Mouse (Mus musculus) embryo, embryonic 11 days (tissue): Measurements from ENCODE around the gene Stpg4.
A peak's percentile ranks its signal among the peaks of the same experiment; 100 is the strongest.

ENCODE experiments used
- DNase-seq: peaks from one replicate; pipeline ENCODE4 v3.0.0-alpha.2; 2015

The Stpg4 gene

DNA sequence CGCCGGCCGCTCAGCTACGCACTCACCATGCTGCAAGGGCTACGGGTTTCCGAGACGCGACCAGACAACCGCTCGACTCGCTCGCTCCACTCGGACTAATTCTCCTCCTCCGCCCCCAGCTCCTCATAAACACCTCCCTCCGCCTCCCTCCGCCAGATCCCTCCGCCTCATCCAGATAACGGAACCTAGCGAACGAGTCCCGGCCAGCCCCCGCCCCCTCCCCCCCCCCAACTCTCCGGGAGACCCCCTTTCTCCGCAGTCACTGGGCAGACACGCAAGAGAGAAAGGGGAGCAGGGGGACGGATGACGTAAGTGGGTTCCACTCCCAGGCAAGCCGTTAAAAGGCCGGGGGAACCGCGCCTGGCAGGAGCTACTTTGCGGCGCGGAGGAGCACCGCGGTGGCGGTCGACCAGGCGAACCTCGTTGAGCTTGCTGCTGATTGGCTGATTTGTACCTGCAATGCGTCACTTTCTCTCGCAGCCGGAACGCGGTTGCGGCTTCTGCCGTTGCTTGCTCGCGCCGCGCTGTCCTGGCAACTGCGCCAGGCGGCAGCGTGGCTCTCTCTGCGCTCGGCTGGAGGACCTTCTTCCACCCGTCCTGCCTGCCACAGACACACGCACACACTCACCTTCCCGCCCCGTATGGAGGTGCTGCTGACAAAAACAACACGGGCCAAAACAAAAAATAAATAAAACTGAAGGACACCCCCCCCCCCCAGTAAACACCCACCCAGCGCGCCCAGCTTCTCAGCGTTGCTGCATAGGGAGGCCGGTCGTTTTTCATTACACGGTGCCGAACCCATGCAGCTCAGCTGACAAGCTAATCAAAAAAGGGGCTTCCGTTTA is 19.4 kb upstream of the Stpg4 start, which contains the start of gene Calm2:
Gene Calm2, minus strand, starts transcription at position 169 of the 845 bp plus-strand sequence.
- DNase-seq: peak; percentile 98

DNA sequence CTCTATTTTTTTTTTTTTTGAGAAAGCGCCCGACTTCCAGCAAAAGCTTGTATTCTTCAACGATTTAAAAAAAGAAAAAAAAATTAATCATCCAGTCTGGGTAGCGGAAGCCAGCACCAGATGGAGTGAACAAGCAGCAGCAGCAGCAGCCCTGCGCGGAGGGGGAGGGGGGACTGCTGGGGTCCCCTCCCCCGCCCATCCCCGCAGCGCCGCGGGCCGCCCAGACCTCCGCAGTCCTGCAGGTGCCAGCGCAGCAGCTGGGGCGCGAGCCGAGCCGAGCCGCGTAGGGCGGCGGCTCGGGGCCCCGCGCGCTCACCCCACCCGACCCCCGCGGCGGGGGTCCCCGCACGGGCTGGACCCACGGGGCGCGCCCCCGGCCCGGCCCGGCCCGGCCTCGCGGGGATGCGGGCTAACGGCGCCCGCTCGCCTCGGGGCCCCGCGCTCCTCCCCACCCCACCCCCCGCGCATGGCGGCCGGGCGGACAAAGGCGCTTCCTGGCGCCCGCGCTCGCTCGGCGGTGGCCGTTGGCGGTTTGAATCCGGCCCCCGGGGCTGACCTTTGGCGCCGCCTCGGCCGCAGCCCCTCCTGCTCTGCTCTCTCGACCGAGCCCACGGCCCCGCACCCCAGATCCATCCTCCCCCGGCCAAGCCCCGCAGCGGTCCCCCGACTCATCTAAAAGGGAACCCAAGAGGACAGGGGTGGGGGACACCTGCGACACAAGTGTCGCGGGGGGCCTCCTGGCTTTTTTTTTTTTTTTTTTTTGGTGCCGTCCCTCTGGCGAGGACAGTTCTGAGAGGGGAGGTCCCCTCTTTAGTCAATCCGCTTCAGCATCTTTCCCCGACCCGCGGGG is 18.6 kb upstream of the Stpg4 start:
- peak; percentile 89 for DNase-seq

DNA sequence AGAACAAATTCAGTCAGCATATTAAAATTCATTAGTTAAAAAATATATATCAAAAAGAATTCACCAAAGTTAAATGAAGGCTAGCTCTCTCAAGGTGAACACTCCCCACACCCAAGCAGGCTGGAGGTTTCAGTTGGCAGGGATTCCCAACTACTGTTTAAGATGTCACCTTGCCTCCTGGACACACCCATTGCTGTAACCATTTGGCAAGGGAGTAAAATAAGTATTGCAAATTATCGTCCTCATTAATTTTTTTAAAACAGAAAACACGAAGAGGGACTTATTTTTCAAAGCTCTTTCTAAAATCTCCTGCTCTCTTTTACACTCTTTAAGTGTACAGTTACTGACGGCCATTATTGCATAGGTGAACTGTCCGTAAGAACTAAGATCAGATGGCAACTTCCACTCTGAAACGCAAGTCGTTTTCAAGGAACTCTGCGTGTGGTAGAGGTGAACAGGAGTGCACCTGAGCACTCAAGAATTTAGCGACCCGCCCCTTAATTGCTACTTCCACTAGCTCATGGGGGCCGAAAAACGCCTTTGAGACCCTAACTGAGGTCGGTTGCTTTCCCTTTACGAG is 17.9 kb upstream of the Stpg4 start:
- DNase-seq: no peak

DNA sequence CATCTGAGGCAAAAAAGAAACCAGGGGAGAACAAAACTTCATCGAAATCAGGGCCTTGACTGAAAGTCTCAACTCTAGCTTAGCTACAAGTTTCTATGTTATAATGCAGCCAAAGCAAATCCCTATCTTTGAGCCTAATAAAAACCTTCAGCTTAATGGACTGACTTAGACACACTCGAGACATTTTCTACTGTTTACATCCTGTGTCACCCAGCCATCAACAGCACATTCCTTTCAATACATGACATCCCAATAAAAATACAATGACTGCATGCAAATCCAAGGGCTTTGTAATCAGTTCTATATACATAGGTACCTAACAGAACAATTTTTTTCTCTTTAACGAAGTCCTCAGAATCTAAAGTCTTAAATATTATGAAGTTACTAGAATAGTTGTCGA is 17.2 kb upstream of the Stpg4 start:
- DNase-seq: no peak

DNA sequence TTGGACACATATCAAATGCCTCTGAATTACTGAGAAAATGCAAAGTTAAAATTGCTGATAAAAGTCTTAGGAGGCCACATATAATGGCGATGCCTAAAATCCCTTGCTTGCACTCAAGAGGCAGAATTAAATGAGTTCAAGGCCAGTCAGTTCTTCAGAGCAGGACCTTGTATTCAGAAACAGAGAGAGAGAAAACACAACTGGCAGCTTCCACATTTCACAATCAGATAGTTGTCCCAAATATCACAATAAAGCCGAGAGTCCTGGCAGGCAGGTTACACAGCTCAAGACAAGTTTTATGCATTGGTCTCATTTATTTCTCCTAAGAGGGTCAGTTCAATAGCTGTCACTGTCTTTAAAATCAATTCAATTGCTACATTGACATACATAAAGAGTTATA is 14.0 kb upstream of the Stpg4 start:
- DNase-seq: no peak

DNA sequence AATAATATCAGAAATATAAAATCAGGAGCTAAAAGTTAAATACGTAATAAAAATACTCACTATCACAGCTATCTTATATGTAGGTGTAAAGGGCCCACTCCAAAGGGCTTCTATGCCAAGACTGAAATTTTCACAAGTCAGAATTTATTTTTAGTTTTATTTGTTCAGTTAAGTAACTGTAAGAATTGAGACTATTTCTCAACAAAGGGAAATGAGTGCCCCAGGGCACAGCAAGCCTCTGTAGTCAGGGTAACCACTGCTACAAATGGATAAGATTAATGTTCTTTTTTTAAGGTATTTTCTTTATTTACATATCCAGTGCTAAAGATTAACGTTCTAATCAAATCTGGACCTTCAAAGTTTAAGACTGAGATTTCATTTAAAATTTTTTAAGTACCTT is 11.9 kb upstream of the Stpg4 start:
- DNase-seq: no peak

DNA sequence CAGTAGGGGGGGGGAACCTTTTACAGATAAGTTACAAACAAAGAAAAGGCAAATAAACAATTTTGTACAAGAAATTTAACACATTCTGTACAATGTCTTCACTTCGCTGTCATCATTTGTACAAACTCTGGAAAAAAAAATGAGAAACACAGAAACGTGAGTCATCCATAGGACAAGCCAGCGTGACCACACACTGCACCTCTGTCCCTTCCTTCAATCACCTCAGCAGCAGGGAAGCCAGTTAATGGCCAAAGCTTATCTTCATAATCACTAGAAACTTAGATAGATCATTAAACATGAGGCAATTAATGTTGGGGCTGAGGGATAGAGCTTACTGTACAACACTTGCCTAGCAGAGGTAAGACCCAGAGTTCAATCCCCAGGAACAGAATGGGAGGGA is 6.4 kb upstream of the Stpg4 start:
- DNase-seq: no peak

DNA sequence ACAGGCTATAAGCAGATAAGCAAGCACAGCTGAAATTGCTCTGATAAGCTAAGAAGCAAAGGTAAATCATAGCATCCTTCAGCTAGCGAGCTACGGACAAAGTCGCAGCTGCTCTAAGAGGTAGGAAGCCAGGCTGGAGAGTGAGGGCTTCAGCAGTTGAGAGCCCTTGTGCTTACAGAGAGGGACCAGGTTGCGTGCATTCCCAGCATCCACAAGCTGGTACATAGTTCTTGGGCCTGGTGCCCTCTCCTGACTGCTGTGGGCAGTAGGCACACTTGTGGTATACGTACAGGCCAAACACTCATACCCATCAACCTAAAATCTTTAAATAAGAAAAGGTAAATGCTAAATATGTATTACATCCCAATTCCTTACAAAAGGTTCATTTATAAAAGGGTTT is 5.2 kb upstream of the Stpg4 start:
- DNase-seq: no peak

DNA sequence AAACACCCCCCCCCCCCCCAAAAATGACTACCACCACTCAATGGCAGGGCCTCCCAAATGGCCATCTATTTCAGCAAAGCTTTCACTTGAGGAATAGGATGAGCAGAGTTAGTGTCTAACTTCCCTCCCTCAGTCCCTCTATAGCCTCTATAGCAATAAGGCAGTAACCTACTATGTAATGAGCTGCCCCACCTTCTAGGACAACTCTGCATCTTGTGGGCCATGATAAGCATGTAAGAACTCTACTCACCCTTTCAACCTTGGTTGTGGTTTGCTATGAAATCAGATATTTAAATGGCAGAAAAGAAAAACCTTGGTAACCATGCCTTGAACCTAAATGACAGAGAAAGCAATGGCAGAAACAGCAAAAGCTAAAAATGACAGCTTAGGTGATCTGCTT is 4.8 kb upstream of the Stpg4 start:
- no peak for DNase-seq

DNA sequence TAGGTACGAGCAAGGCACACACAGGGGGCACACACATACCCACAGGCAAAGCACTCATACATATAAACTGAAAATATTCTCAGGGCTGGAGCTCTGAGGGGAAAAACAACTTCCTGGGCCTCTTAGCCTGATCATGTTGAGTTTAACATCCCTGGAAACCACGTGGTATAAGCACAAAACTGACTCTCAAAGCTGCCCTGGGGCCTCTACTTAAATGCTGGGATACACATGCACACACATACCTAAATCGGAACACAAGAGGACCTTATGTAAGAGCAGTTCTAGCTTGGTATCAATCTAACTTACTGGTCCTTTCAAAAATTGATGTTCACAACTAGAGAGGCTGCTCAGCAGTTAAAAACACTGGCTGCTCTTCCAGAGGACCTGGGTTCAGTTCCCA is 1.9 kb upstream of the Stpg4 start:
- DNase-seq: no peak

DNA sequence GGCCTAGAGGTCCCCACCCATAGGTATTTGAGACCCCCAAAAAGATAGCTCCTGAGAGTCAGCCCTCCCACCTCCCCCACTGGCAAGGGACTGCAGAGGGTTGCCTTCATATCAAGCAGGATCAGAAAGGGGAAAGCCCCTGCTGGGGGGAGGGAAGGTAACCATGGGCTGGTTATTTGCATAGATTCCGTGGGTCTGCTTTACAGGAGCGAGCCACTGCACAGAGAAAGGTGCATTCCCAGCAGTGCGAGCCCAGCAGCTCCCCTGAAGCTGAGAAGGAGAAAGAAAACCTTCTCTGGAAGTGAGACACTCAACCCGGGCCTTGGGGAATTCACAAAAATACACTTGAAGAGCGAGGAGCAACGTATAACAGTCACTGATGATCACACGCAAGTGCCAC is 9.5 kb downstream of the Stpg4 start:
- no peak for DNase-seq

DNA sequence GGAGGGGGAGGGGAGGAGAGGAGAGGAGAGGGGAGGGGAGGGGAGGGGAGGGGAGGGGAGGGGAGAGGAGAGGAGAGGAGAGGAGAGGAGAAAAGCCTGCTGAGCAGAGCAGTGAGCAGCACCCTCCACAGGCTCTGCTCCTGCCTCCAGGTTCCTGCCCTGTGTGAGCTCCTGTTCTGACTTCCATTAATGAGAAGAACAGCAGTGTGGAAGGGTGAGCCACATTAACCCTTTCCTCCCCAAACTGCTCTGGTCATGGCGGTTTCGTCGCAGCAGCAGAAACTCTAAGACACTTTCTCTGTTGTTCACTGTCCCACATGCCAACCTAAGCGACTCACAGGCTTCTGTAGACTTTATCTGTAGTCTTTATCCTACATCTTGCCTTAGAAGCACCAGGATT is 20.9 kb downstream of the Stpg4 start:
- DNase-seq: no peak

DNA sequence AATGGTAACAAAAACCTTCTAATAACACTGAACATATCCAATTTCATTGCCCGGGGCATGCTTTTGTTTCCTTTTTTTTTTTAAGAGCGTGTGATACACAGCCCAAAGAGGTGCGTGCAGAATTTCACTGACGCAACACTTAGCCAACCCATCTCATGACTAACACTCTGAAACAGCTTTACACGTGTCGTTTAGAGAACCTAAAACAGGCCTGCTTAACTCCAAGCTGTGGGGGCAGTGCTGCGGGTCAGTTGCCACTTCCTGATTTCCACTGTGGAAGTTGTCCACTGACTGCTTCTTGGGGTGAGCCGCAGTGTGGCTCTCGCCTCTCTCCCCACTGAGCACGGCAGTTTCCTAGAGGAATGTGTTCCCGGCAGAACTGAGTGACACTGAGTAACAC is 22.0 kb downstream of the Stpg4 start:
- DNase-seq: no peak

DNA sequence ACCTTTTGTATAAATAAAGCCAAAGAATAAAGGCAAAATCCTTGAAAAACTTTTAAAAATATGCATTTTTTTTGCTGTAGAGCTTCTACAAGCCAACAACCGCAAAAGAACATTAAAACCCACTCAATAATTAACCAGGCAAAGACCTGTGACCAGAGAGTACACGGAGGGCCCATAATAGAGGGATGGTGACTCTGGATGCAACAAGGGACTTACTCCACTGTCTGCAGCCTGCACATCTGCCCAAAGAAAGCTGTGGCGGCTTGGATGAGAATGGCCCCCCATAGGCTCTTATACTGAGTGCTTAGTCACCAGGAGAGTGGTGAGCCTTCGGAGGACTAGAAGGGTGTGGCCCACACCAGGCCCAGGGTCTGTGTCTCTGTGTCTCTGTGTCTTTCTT is 24.1 kb downstream of the Stpg4 start:
- no peak for DNase-seq

DNA sequence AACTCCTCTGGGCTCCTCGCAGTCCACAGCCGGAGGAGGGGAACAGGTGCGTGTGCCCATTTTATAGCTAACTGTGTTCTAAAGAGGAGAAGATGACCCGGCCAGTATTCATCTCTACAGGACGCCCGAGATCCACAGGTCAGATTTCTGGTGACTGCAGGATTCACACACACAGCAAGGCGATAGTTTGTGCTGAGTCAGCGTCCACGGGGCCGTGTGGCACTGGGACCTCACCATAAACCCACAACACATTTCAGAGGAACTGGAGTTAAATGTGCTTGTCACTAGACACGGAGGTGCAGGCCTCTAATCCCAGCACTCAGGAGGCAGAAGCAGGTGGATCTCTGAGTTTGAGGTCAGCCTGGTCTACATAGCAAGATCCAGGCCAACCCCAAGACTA is 25.1 kb downstream of the Stpg4 start:
- no peak for DNase-seq

DNA sequence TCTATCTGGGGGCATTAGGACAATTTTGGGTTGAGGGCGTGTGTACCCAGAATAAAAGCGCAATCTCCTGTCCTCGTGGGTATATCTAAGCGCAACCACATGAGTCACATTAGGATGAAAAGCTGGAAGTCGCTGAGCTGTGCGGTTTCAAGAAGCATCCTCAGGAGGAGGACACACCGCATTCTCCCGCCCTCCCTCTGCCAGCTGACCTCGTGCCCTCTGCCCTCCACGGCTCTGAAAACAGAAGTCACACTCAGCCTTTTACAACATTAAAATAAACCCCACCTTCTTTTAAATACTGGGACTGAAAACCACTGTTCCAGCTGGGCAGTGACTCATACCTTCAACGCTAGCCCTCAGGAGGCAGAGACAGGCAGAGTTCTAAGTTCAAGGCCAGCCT is 30.5 kb downstream of the Stpg4 start:
- no peak for DNase-seq

DNA sequence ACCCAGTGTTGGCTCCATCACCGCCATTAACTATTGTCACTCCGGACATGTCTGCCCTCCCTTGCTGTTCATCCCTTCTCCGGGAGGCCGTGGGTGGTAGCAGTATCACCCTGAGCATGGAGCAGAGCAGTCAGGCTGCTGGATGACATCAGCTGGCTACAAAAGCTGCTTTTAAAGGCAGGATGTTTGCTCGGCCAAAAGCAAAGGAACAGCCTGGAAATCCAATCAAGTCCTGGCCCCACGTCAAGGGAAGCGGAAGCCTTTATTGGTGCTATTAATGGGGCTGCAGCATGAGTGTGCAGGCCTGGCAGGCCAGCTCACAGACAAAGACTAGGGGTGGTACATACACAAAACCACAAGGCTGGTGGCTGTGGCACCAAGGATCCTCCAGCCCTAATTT is 36.3 kb downstream of the Stpg4 start:
- DNase-seq: no peak

DNA sequence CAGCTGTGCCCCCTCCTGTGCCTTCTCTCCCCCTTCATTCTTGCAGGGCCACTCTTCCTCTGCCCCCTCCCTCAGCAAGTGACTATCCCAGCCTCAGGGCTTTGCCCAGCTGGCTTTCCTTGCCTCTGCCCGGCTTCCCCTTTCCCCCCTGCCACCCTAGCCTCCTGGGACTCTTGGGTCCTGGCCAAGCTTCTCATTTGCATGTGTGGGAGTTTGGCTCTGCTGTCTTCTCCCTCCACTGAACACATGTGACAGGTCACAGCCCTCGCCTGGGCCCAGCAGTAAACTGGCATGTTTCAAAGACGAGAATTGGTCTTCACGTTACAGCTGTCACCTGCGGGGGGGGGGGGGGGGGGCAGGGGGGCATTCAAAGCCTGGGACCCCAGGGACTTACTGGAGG is 40.5 kb downstream of the Stpg4 start:
- DNase-seq: no peak

DNA sequence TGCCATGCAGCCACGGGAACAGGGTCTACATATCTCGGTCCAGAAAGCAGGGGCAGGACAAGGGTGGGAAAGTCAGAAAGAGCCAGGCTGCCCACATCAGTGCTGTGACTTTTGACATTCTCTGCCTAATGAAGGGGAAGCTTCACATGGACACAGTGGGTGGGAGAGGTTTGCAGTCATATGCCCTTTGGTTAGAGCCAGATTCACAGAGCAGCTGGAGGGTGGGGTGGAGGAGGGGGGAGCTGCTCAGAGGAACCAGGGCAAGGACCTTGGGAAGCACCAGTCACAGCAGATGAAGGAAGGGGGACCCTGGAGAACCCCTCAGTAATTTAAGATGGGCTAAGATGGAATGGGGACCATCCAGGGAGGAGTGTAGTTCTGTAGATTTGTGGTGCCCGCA is 41.7 kb downstream of the Stpg4 start:
- DNase-seq: no peak

DNA sequence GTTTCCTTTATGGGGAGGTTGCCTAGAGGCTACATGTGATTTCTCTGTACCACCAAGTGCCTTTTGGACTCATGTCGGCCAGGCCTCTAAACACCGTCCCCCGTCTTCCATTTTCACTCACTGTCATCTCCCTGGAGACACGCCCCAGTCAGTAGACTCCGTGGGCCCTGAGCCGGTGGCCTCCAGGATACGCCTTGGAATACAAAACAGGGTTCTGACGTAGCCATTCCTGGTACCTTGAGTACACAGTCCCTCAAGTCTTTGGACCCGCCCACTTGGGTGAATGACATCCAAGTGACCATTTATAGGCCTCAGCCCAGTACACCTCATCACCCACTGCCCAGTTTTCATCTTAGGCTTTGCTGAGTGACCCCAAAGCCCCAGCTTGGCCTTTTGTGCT is 46.9 kb downstream of the Stpg4 start:
- no peak for DNase-seq

DNA sequence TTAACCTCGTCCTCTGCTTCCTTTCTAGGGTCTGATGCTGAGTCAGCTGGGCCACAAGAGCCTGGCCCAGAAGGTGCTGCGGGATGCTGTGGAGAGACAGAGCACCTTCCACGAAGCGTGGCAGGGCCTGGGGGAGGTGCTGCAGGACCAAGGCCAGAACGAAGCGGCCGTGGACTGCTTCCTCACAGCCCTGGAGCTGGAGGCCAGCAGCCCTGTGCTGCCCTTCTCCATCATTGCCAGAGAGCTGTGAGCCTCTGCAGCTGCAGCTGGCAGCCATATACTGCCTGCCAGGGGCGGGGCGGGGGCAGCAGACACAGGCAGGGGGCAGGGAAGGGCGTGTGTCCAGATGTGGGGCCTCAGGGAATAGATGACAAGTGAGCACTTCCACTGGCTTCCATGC is 47.7 kb downstream of the Stpg4 start:
- DNase-seq: no peak

DNA sequence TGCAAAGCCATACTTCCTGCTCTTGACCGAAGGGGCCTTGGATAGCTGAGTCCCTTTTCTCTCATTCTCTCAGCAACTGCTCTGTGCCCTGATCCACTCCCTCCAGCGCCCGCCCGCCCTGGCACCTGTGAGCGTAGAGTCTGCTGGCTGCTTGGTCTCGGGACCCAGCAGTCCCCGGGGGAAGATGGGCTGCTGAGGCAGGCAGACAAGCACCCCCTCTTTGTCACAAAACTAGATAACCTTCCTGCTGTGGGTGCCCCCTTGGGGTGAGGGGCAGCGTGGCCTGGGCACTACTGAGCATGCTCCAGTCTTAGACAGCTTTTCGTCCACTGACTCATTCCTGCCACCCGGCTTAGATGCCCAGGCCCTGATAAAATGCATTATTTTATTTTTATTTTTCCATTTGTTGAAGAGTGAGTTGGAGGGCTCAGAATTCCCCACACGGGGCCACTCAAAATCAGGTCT is 48.3 kb downstream of the Stpg4 start:
- DNase-seq: no peak

DNA sequence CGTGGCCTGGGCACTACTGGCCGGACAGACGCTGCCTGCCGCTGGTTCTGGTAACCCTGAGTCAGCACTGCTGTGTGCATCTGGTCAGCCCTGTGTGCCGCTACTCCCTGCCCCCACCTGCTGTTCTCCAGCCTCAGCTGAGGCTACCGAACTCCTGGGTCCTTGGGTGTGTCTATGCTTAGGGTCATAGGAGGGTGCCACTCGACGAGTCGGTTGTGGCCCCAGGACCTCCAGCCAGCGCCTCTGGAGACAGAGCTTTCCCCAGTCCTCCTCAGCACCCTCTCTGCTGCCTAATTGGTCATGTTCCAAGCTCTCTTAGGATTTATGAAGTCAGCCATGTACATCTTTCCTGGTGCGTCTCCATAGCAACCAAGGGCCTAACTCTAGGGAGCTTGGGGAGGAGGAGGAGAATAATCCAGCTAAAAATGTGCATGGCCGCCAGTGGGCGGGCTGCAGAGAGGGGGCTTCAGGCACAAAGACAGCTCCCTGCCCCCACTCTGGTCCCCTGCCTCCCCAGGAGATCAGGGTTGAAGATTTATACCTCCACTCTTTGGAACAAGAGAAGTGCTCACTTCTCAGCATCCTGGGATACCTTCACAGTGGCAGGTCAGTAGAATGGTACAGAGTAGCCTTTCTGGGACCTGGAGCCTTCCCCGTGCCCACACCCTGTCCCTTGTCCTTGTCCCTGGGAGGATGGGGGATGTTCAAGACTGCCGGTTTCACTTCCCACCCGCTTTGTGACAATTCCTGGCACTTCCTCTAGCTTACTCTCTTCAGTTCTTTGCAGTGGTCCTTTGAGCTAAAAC is 49.0 kb downstream of the Stpg4 start:
- DNase-seq: peak; percentile 77
